Mouse (Mus musculus): Measurements from ENCODE around the gene Kifc1. TPM values are rescaled to one million over a fixed set of nuclear protein-coding genes. Genes with fewer than 3 reads are reported as not detected.

Gene Kifc1
- polyA plus RNA-seq, 1 experiment from 2014 or later: 7.3 TPM

Small RNAs within 50 kb of the gene (microRNA-seq; reads per million reads assigned to microRNA genes)
- not detected for gene Gm27740

Other genes starting within 250 kb of the Kifc1 start
- 372 and 384 TPM in 2 replicates for gene Hnrnpm, start 203.8 kb downstream of the Kifc1 start, polyA plus RNA-seq (2015; fragmentation: Nextera tagmentation; extraction: Ambion mirVana)
- gene March2, start 172.0 kb downstream of the Kifc1 start, polyA plus RNA-seq (2015; fragmentation: Nextera tagmentation; extraction: Ambion mirVana): 42.6 and 46.9 TPM in 2 replicates
- gene Rab11b, start 130.1 kb downstream of the Kifc1 start, polyA plus RNA-seq (2015; fragmentation: Nextera tagmentation; extraction: Ambion mirVana): 324 and 385 TPM in 2 replicates
- 53.0 and 60.7 TPM in 2 replicates for gene Angptl4, start 108.8 kb downstream of the Kifc1 start, polyA plus RNA-seq (2015; fragmentation: Nextera tagmentation; extraction: Ambion mirVana)
- gene Kank3, start 80.1 kb downstream of the Kifc1 start, polyA plus RNA-seq (2015; fragmentation: Nextera tagmentation; extraction: Ambion mirVana): 34.4 and 37.9 TPM in 2 replicates
- 1,111 and 1,168 TPM in 2 replicates for gene Rps28, start 66.1 kb downstream of the Kifc1 start, polyA plus RNA-seq (2015; fragmentation: Nextera tagmentation; extraction: Ambion mirVana)
- gene Ndufa7, start 66.1 kb downstream of the Kifc1 start, polyA plus RNA-seq (2015; fragmentation: Nextera tagmentation; extraction: Ambion mirVana): 464 and 506 TPM in 2 replicates
- gene Cd320, start 47.6 kb downstream of the Kifc1 start, polyA plus RNA-seq (2015; fragmentation: Nextera tagmentation; extraction: Ambion mirVana): 57.8 and 66.4 TPM in 2 replicates
- gene Gm7029, start 16.8 kb downstream of the Kifc1 start, polyA plus RNA-seq (2015; fragmentation: Nextera tagmentation; extraction: Ambion mirVana): not detected in 2 replicates
- 0.27 TPM in 1 of 2 replicates, not detected in the other for gene Platr17, start 14.5 kb upstream of the Kifc1 start, polyA plus RNA-seq (2015; fragmentation: Nextera tagmentation; extraction: Ambion mirVana)
- 57.7 and 58.9 TPM in 2 replicates for gene Daxx, start 18.8 kb upstream of the Kifc1 start, polyA plus RNA-seq (2015; fragmentation: Nextera tagmentation; extraction: Ambion mirVana)
- gene Tapbp, start 25.2 kb upstream of the Kifc1 start, polyA plus RNA-seq (2015; fragmentation: Nextera tagmentation; extraction: Ambion mirVana): 26.6 and 31.9 TPM in 2 replicates
- gene Zbtb22, start 25.2 kb upstream of the Kifc1 start, polyA plus RNA-seq (2015; fragmentation: Nextera tagmentation; extraction: Ambion mirVana): 15.4 and 17.6 TPM in 2 replicates
- 61.2 and 63.7 TPM in 2 replicates for gene Rgl2, start 38.9 kb upstream of the Kifc1 start, polyA plus RNA-seq (2015; fragmentation: Nextera tagmentation; extraction: Ambion mirVana)
- gene Pfdn6, start 49.7 kb upstream of the Kifc1 start, polyA plus RNA-seq (2015; fragmentation: Nextera tagmentation; extraction: Ambion mirVana): 176 and 190 TPM in 2 replicates
- 36.2 and 40.7 TPM in 2 replicates for gene Wdr46, start 50.0 kb upstream of the Kifc1 start, polyA plus RNA-seq (2015; fragmentation: Nextera tagmentation; extraction: Ambion mirVana)
- gene B3galt4, start 60.8 kb upstream of the Kifc1 start, polyA plus RNA-seq (2015; fragmentation: Nextera tagmentation; extraction: Ambion mirVana): 7.0 and 7.2 TPM in 2 replicates
- 45.7 and 49.6 TPM in 2 replicates for gene Vps52, start 65.2 kb upstream of the Kifc1 start, polyA plus RNA-seq (2015; fragmentation: Nextera tagmentation; extraction: Ambion mirVana)
- gene Rps18, start 65.3 kb upstream of the Kifc1 start, polyA plus RNA-seq (2015; fragmentation: Nextera tagmentation; extraction: Ambion mirVana): 1,782 and 1,797 TPM in 2 replicates
- 8.5 and 14.6 TPM in 2 replicates for gene H2-K1, start 109.7 kb upstream of the Kifc1 start, polyA plus RNA-seq (2015; fragmentation: Nextera tagmentation; extraction: Ambion mirVana)
- 17.1 and 22.3 TPM in 2 replicates for gene Ring1, start 134.0 kb upstream of the Kifc1 start, polyA plus RNA-seq (2015; fragmentation: Nextera tagmentation; extraction: Ambion mirVana)
- gene H2-Ke6, start 137.4 kb upstream of the Kifc1 start, polyA plus RNA-seq (2015; fragmentation: Nextera tagmentation; extraction: Ambion mirVana): 57.4 and 58.8 TPM in 2 replicates
- gene Slc39a7, start 141.0 kb upstream of the Kifc1 start, polyA plus RNA-seq (2015; fragmentation: Nextera tagmentation; extraction: Ambion mirVana): 201 and 212 TPM in 2 replicates
- 53.4 and 56.4 TPM in 2 replicates for gene Rxrb, start 141.2 kb upstream of the Kifc1 start, polyA plus RNA-seq (2015; fragmentation: Nextera tagmentation; extraction: Ambion mirVana)
- 23.7 and 26.5 TPM in 2 replicates for gene Col11a2, start 148.8 kb upstream of the Kifc1 start, polyA plus RNA-seq (2015; fragmentation: Nextera tagmentation; extraction: Ambion mirVana)
- gene H2-Oa, start 201.7 kb upstream of the Kifc1 start, polyA plus RNA-seq (2015; fragmentation: Nextera tagmentation; extraction: Ambion mirVana): 0.48 and 0.65 TPM in 2 replicates
- gene H2-DMa, start 228.9 kb upstream of the Kifc1 start, polyA plus RNA-seq (2015; fragmentation: Nextera tagmentation; extraction: Ambion mirVana): 17.2 and 17.6 TPM in 2 replicates
- 122 and 142 TPM in 2 replicates for gene Brd2, start 232.0 kb upstream of the Kifc1 start, polyA plus RNA-seq (2015; fragmentation: Nextera tagmentation; extraction: Ambion mirVana)